Mouse (Mus musculus) neural tube, embryonic 13.5 days (tissue): ENCODE data around the gene Tmem199. TPM values are rescaled to one million over a fixed set of nuclear protein-coding genes. Genes with fewer than 3 reads are reported as not detected.

Source experiments
- ATAC-seq: fragments of 200-750 bp; cut with Nextera tagmentation; 2 replicates; pipeline ENCODE4 v1.8.0; 2017; ENCODE audit warnings: low read depth, mild to moderate bottlenecking, moderate TSS enrichment, moderate library complexity
- H3K27ac ChIP-seq: fragments of 300-500 bp; sonication (generic); replicated peaks from 2 replicates; pipeline ENCODE4 v1.5.1; 2015; ENCODE audit warnings: moderate library complexity, mild to moderate bottlenecking, inconsistent platforms
- H3K27me3 ChIP-seq: fragments of 300-500 bp; sonication (generic); 2 replicates; pipeline ENCODE4 v1.6.1; 2015; ENCODE audit warnings: mild to moderate bottlenecking, inconsistent platforms
- H3K36me3 ChIP-seq: fragments of 300-500 bp; sonication (generic); 2 replicates; pipeline ENCODE4 v1.6.1; 2015; ENCODE audit warnings: mild to moderate bottlenecking, inconsistent platforms
- H3K4me1 ChIP-seq: fragments of 300-500 bp; sonication (generic); replicated peaks from 2 replicates; pipeline ENCODE4 v1.6.1; 2015; ENCODE audit warnings: inconsistent platforms
- H3K4me2 ChIP-seq: fragments of 300-500 bp; sonication (generic); 2 replicates; pipeline ENCODE4 v1.6.1; 2015; ENCODE audit warnings: inconsistent platforms, mild to moderate bottlenecking, moderate library complexity
- H3K4me3 ChIP-seq: fragments of 300-500 bp; sonication (generic); 2 replicates; pipeline ENCODE4 v1.5.1; 2015; ENCODE audit warnings: mild to moderate bottlenecking, inconsistent platforms
- H3K9ac ChIP-seq: fragments of 300-500 bp; sonication (generic); 2 replicates; pipeline ENCODE4 v1.6.1; 2015; ENCODE audit warnings: moderate library complexity, mild to moderate bottlenecking, inconsistent platforms
- H3K9me3 ChIP-seq: fragments of 300-500 bp; sonication (generic); 2 replicates; pipeline ENCODE4 v1.6.1; 2016; ENCODE audit warnings: inconsistent platforms
- WGBS: fragments of 180-500 bp; shearing (Covaris S2); methylation state at CpG from one replicate; pipeline ENCODE4 v1.1.7; 2015; 5-methylcytosine and 5-hydroxymethylcytosine counted together
- polyA plus RNA-seq: library from polyadenylated mRNA; unstranded; fragments of >200 nt; fragmentation: Nextera tagmentation; extraction: Ambion mirVana; gene quantifications from 2 replicates; pipeline ENCODE4 v1.2.1, GENCODE M21; 2015

Gene Tmem199
- polyA plus RNA-seq, 1 experiment from 2014 or later, result 101 TPM

DNA sequence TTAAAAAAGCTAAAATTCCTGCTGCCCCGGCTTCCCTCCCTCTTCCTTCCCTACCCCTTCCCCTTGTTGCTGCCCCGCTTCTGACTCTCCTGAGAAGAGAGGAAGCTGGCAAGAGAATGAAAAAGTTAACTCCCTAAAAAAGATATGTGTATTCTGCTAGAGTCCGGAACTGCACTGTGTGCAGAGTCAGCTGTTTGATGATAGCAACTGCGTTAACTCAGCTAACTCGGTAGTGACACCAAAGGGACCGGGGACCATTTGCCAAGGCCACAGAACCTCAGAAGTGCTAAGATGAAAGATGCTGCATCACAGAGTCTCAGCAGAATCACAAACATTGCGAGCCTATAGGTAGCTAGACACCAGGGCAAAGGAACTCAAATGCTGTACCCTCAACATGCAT, 44.5 kb downstream of the Tmem199 start:
- no peak overlapping the region for H3K4me2 ChIP-seq
- H3K9me3 ChIP-seq, result no peaks in the 10 kb centered on the region
- H3K27ac ChIP-seq, result no peak overlapping the region
- no peak overlapping the region for H3K9ac ChIP-seq
- no peaks in the 10 kb centered on the region for H3K27me3 ChIP-seq
- ATAC-seq, result no peak
- peaks cover 16% of the 10 kb centered on the region for H3K4me1 ChIP-seq
- H3K36me3 ChIP-seq, result peaks cover 17% of the 10 kb centered on the region; the same call in 1 of the 2 replicates
- no peak overlapping the region for H3K4me3 ChIP-seq
- 84% methylated on average over 7 of the region's 7 CpGs for WGBS

DNA sequence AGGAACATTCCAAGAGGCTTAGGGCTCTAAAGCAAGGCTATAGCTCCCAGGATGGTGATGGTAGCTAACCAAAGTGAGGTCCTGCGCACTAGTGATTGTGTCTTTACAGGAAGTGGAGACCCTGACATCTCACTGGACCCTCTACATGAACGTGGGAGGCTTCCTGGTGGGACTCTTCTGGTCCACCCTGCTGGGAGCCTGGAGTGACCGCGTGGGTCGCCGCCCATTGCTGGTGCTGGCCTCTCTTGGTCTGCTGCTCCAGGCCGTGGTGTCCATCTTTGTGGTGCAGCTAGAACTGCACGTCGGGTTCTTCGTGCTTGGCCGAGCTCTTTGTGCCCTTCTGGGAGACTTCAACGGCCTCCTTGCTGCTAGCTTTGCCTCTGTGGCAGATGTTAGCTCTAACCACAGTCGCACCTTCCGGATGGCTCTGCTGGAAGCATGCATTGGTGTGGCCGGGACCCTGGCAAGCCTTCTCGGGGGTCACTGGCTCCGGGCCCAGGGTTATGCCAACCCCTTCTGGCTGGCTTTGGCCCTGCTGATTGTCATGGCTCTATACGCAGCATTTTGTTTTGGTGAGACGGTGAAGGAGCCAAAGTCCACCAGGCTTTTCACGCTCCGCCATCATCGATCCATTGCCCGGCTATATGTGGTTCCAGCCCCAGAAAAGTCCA, 45.6 kb downstream of the Tmem199 start:
- Histone ChIP-seq H3K9me3 (no peaks in the 10 kb centered on the region), H3K36me3 (0 out of 2 replicates have a peak, but pooled peaks cover 6% of the 10 kb centered on the region), H3K4me2 (peak overlapping the region; percentile 73), H3K9ac (peak overlapping the region; percentile 87), H3K4me1 (peaks cover 16% of the 10 kb centered on the region), H3K27me3 (no peaks in the 10 kb centered on the region), H3K4me3 (peak overlapping the region; percentile 66), H3K27ac (peak overlapping the region; percentile 91)
- WGBS, result 59% methylated on average over 23 of the region's 23 CpGs
- ATAC-seq, result peak; percentile 30

DNA sequence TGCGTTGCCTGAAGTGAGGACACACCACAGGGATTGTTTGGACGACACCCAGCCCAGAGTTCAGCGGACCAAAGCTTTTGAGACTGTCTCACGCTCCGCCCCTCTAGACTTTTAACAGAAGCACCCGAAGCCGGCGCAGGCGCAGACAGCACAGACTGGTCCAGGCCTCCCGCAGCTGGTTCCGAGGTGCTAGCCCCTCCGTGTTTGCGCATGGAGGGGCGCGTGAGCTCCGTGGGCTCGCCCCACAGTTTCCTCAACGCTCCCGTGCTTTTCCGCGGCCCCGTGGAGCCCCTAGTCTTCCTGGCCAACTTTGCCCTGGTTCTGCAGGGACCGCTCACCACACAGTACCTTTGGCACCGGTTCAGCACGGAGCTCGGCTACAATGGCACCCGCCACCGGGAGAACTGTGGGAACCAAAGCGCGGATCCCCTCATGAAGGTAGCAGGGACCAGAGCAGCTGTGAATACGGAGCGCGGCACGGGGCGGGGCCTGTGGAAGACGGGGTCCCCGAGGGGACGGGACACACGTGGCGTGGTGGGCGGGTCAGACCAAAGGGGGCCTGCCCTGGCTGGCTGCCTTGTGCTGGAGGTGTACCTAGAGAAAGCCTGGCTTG, 46.3 kb downstream of the Tmem199 start, which contains the start of gene Slc46a1:
TSS of gene Slc46a1 (plus strand) at position 130 of the 613 bp plus-strand sequence.
- no peaks in the 10 kb centered on the region for H3K9me3 ChIP-seq
- peaks cover 16% of the 10 kb centered on the region for H3K4me1 ChIP-seq
- under 1% methylated on average over 41 of the region's 41 CpGs for WGBS
- peak within 1 kb of the TSS; percentile 87 for H3K9ac ChIP-seq
- H3K4me3 ChIP-seq, result peak within 1 kb of the TSS; percentile 66
- no peaks in the 10 kb centered on the region for H3K36me3 ChIP-seq
- peak within 1 kb of the TSS; percentile 91 for H3K27ac ChIP-seq
- ATAC-seq, result peak; percentile 93
- H3K27me3 ChIP-seq, result no peaks in the 10 kb centered on the region
- peak within 1 kb of the TSS; percentile 73 for H3K4me2 ChIP-seq

DNA sequence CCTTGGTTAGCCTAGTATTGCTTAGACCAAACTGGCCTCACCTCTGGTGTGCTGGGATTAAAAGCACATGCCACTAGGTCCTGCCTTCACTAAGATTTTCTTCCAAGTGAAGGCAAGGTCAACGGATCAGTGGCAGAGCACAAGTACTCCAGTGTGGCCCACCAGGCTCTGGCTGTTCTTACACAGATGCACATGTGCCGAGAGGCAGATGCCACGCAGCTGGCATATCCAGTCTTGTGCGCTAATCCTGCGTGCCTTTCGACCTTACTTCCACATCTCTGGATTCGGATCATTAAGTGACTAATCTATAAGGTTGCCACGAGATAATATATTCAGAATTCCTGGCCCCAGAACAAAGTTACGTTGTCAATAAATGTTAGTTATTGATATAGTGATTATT, 46.9 kb downstream of the Tmem199 start:
- ATAC-seq, result peak; percentile 49
- Histone ChIP-seq H3K4me1 (peaks cover 16% of the 10 kb centered on the region), H3K27me3 (no peaks in the 10 kb centered on the region), H3K9me3 (no peaks in the 10 kb centered on the region), H3K9ac (peak overlapping the region; percentile 87), H3K4me2 (peak overlapping the region; percentile 73), H3K36me3 (no peaks in the 10 kb centered on the region), H3K4me3 (peak overlapping the region; percentile 66), H3K27ac (peak overlapping the region; percentile 91)
- WGBS, result 31% methylated on average over 9 of the region's 9 CpGs

DNA sequence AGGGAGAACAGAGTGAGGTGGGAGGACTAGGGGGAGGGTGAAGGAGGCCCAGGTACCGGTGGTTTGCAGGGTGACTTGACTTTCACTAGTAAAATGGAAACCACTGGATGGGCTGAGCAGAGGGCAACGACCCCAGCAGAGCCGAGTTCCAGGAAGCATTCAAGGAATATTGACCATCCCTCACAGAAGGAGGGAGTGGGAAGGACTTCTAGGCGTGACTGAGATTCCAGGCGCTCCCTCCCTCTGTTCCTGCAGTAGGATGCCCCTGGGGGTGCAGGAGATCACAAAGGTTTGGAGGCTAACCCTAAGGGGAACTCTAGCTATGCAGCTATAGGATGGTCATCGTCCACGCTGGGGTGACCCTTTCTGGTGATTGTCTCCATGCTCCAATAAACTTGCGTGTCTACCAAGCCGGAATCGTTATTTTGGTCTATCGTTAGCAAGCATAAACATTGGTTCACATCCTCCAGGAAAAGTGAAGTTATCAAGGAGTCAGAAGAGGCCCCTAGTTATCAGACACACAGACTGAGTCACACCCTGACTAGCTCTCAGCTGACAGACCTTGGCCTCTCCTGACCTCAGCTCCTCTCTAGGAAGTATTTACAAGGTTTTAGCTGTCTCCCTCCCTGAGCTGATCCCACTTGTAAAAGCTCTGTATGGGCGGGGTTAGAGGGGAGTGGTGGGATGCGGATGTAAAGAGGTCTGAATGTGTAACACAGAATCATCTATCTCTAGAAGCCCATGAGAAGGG, 48.5 kb downstream of the Tmem199 start:
- Histone ChIP-seq H3K27ac (no peak overlapping the region), H3K27me3 (no peaks in the 10 kb centered on the region), H3K4me1 (peaks cover 16% of the 10 kb centered on the region), H3K9me3 (no peaks in the 10 kb centered on the region), H3K9ac (no peak overlapping the region), H3K4me2 (no peak overlapping the region), H3K4me3 (no peak overlapping the region), H3K36me3 (no peaks in the 10 kb centered on the region)
- no peak for ATAC-seq
- WGBS, result 67% methylated on average over 13 of the region's 13 CpGs

DNA sequence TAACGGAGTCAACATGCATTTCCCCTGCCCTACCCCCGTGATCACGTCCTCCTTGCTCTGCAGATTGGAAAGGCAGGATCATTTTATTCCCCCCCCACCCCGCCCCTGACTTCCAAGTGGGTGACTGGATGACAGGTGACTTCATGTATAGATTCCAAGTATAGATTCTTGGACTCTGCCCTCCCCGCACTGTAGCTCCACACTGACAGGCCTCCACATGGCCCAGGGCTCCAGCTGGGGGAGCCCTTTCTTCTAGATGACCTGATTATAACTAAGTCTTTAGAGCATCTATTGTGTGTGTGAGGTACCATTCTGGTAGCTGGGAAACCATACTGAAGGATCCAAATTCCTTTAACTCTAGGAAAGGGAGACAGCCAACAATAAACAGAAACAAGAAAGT, 49.3 kb downstream of the Tmem199 start:
- H3K36me3 ChIP-seq, result no peaks in the 10 kb centered on the region
- no peak overlapping the region for H3K4me3 ChIP-seq
- 83% methylated on average over 5 of the region's 5 CpGs for WGBS
- H3K27me3 ChIP-seq, result no peaks in the 10 kb centered on the region
- no peaks in the 10 kb centered on the region for H3K9me3 ChIP-seq
- no peak overlapping the region for H3K4me2 ChIP-seq
- H3K27ac ChIP-seq, result no peak overlapping the region
- H3K4me1 ChIP-seq, result peaks cover 16% of the 10 kb centered on the region
- no peak overlapping the region for H3K9ac ChIP-seq
- ATAC-seq, result no peak

DNA sequence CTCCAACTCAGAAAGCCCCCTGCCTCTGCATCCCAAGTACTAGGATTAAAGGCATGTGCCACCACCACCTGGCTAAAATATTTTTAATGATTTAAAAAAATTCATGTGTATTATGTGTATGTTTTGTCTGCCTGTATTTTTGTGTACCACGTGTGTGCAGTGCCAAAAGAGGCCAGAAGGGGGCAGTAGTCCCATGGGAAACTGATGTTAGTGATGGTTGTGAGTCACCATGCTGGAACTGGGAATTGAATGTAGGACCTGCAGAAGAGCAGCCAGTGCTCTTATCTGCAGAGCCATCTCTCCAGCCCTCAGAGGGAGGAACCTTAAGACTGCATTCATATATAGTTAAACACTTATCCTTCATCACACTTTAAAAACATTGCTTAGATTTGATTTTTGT, 50.1 kb downstream of the Tmem199 start:
- H3K9ac ChIP-seq, result no peak overlapping the region
- peaks cover 15% of the 10 kb centered on the region for H3K4me1 ChIP-seq
- no peaks in the 10 kb centered on the region for H3K36me3 ChIP-seq
- H3K27me3 ChIP-seq, result no peaks in the 10 kb centered on the region
- WGBS, result 64% methylated on average over 1 of the region's 1 CpGs
- no peak overlapping the region for H3K27ac ChIP-seq
- H3K4me3 ChIP-seq, result no peak overlapping the region
- H3K9me3 ChIP-seq, result no peaks in the 10 kb centered on the region
- no peak for ATAC-seq
- no peak overlapping the region for H3K4me2 ChIP-seq

DNA sequence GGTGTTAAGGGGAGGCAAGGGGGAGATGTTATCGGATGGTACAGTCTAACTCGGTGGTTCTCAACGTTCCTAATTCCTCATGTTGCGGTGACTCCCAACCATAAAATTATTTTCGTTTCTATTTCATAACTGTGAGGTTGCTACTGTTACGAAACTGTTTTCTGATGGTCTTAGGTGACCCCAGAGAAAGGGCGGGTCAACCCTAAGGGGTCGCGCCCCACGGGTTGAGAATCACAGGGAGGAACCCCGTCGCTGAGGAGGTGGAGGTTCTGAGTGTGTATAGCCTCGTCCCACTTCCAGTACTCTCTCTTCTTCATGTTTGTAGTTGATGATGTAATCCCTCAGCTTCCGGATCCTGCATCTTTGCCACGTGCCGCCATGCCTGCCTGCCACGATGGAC, 53.2 kb downstream of the Tmem199 start:
- no peaks in the 10 kb centered on the region for H3K9me3 ChIP-seq
- no peak overlapping the region for H3K27ac ChIP-seq
- no peaks in the 10 kb centered on the region for H3K4me1 ChIP-seq
- 82% methylated on average over 17 of the region's 17 CpGs for WGBS
- H3K4me3 ChIP-seq, result no peak overlapping the region
- ATAC-seq, result no peak
- H3K27me3 ChIP-seq, result no peaks in the 10 kb centered on the region
- no peak overlapping the region for H3K4me2 ChIP-seq
- no peaks in the 10 kb centered on the region for H3K36me3 ChIP-seq
- H3K9ac ChIP-seq, result no peak overlapping the region

Other genes with a start within 250 kb of the Tmem199 start
- 0.19 and 0.25 TPM in 2 replicates for gene BC030499, start 221.3 kb downstream of the Tmem199 start, polyA plus RNA-seq
- 7.0 and 8.2 TPM in 2 replicates for gene Spag5, start 210.6 kb downstream of the Tmem199 start, polyA plus RNA-seq
- gene Aldoc, start 189.2 kb downstream of the Tmem199 start, polyA plus RNA-seq, result 143 and 149 TPM in 2 replicates
- gene Pigs, start 183.8 kb downstream of the Tmem199 start, polyA plus RNA-seq, result 79.6 and 79.7 TPM in 2 replicates
- 80.0 and 81.9 TPM in 2 replicates for gene Unc119, start 168.7 kb downstream of the Tmem199 start, polyA plus RNA-seq
- not detected in 2 replicates for gene Foxn1, start 125.6 kb downstream of the Tmem199 start, polyA plus RNA-seq
- not detected in 2 replicates for gene Slc13a2, start 90.0 kb downstream of the Tmem199 start, polyA plus RNA-seq
- 16.5 and 16.9 TPM in 2 replicates for gene Slc46a1, start 46.5 kb downstream of the Tmem199 start, polyA plus RNA-seq
- gene Sarm1, start 14.4 kb downstream of the Tmem199 start, polyA plus RNA-seq, result 41.1 and 43.0 TPM in 2 replicates
- 181 and 197 TPM in 2 replicates for gene Vtn, start 13.1 kb downstream of the Tmem199 start, polyA plus RNA-seq
- 0.15 TPM in 1 of 2 replicates, not detected in the other for gene Sebox, start 8.7 kb downstream of the Tmem199 start, polyA plus RNA-seq
- 178 and 191 TPM in 2 replicates for gene Poldip2, start within 50 bp of the Tmem199 start, polyA plus RNA-seq
- gene Tnfaip1, start 24.2 kb upstream of the Tmem199 start, polyA plus RNA-seq, result 50.7 and 54.2 TPM in 2 replicates
- 120 and 122 TPM in 2 replicates for gene Ift20, start 24.2 kb upstream of the Tmem199 start, polyA plus RNA-seq
- 29.1 and 31.5 TPM in 2 replicates for gene Tmem97, start 38.6 kb upstream of the Tmem199 start, polyA plus RNA-seq
- gene Nlk, start 185.2 kb upstream of the Tmem199 start, polyA plus RNA-seq, result 30.0 and 33.9 TPM in 2 replicates
- gene Ccnq, start 239.6 kb upstream of the Tmem199 start, polyA plus RNA-seq, result 33.3 and 36.0 TPM in 2 replicates